Mouse (Mus musculus): ENCODE results near the gene Fbxw11.
A peak's percentile ranks its signal among the peaks of the same experiment; 100 is the strongest.
"Not testable (repeated sequence)": the region's sequence is repeated elsewhere in the genome, so short reads cannot be mapped to it uniquely, and the experiment has no call there.

Fbxw11 gene

GRCm38 (mm10) chr11:32714230-32714629 is 71.7 kb downstream of the Fbxw11 start:
- DNase-seq, result no peak

GRCm38 (mm10) chr11:32714896-32715295 is 72.4 kb downstream of the Fbxw11 start:
- no peak for DNase-seq

GRCm38 (mm10) chr11:32715495-32715894 is 73.0 kb downstream of the Fbxw11 start:
- DNase-seq, result no peak

- no peak for DNase-seq
Observed at GRCm38 (mm10) chr11:32715970-32716369, 73.4 kb downstream of the Fbxw11 start.

GRCm38 (mm10) chr11:32716876-32717275 is 74.4 kb downstream of the Fbxw11 start:
- no peak for DNase-seq

GRCm38 (mm10) chr11:32717711-32718110 is 75.2 kb downstream of the Fbxw11 start:
- not testable (repeated sequence) for DNase-seq

- DNase-seq, result peak; percentile 72
Observed at GRCm38 (mm10) chr11:32718371-32718770, 75.8 kb downstream of the Fbxw11 start.

GRCm38 (mm10) chr11:32718979-32719378 is 76.5 kb downstream of the Fbxw11 start:
- DNase-seq, result no peak

GRCm38 (mm10) chr11:32722653-32723052 is 80.1 kb downstream of the Fbxw11 start:
- no peak for DNase-seq

GRCm38 (mm10) chr11:32723287-32723686 is 80.8 kb downstream of the Fbxw11 start:
- DNase-seq, result no peak

- no peak for DNase-seq
Observed at GRCm38 (mm10) chr11:32725171-32725570, 82.6 kb downstream of the Fbxw11 start.

GRCm38 (mm10) chr11:32732467-32732866 is 89.9 kb downstream of the Fbxw11 start:
- DNase-seq, result no peak

- DNase-seq, result no peak
Observed at GRCm38 (mm10) chr11:32733195-32733594, 90.7 kb downstream of the Fbxw11 start.

GRCm38 (mm10) chr11:32736371-32736770 is 93.8 kb downstream of the Fbxw11 start:
- DNase-seq, result no peak

GRCm38 (mm10) chr11:32737729-32738128 is 95.2 kb downstream of the Fbxw11 start:
- DNase-seq, result no peak

- no peak for DNase-seq
Observed at GRCm38 (mm10) chr11:32743891-32744290, 101.4 kb downstream of the Fbxw11 start.

GRCm38 (mm10) chr11:32744463-32744862 is 101.9 kb downstream of the Fbxw11 start:
- no peak for DNase-seq

GRCm38 (mm10) chr11:32745466-32745865 is 102.9 kb downstream of the Fbxw11 start:
- no peak for DNase-seq

GRCm38 (mm10) chr11:32746036-32746435 is 103.5 kb downstream of the Fbxw11 start:
- DNase-seq, result no peak

- DNase-seq, result no peak
Observed at GRCm38 (mm10) chr11:32746475-32746874, 104.0 kb downstream of the Fbxw11 start.

- no peak for DNase-seq
Observed at GRCm38 (mm10) chr11:32748800-32749199, 106.3 kb downstream of the Fbxw11 start.

- DNase-seq, result no peak
Observed at GRCm38 (mm10) chr11:32751863-32752594, 109.5 kb downstream of the Fbxw11 start.

- no peak for DNase-seq
Observed at GRCm38 (mm10) chr11:32752595-32752885, 110.0 kb downstream of the Fbxw11 start.

GRCm38 (mm10) chr11:32753358-32753757 is 110.8 kb downstream of the Fbxw11 start:
- no peak for DNase-seq

- DNase-seq, result no peak
Observed at GRCm38 (mm10) chr11:32762773-32763172, 120.2 kb downstream of the Fbxw11 start.
